Mouse (Mus musculus) CD4-positive, CD25-positive, alpha-beta regulatory T cell, adult 4 months (primary cell): ENCODE data around the gene Ddb2. TPM values are rescaled to one million over a fixed set of nuclear protein-coding genes. Genes with fewer than 3 reads are reported as not detected.

ENCODE experiments used
- ATAC-seq: one replicate; pipeline ENCODE4 v1.8.0; 2017
- polyA plus RNA-seq, 2 experiments: library from polyadenylated mRNA; unstranded; fragments of 100-300 nt; shearing (Covaris generic); gene quantifications; one replicate each; pipeline ENCODE4 v1.2.1; 2017

Ddb2 gene
- polyA plus RNA-seq, 2 experiments from 2014 or later = 79.4 to 79.5 TPM

- peak; percentile 60 for ATAC-seq
Observed at GRCm38 (mm10) chr2:91183711-91184405, 52.9 kb downstream of the Ddb2 start, which contains the start of gene Madd. Madd (minus strand) TSS chr2:91183837.

GRCm38 (mm10) chr2:91183148-91183513, 53.7 kb downstream of the Ddb2 start:
- ATAC-seq = peak; percentile 84

GRCm38 (mm10) chr2:91182405-91183147, 54.2 kb downstream of the Ddb2 start:
- ATAC-seq = peak; percentile 70

GRCm38 (mm10) chr2:91182016-91182404, 54.8 kb downstream of the Ddb2 start:
- peak; percentile 10 for ATAC-seq

GRCm38 (mm10) chr2:91180706-91181105, 56.1 kb downstream of the Ddb2 start:
- no peak for ATAC-seq

GRCm38 (mm10) chr2:91179825-91180224, 57.0 kb downstream of the Ddb2 start:
- no peak for ATAC-seq

- ATAC-seq = no peak
Observed at GRCm38 (mm10) chr2:91176234-91176633, 60.5 kb downstream of the Ddb2 start.

GRCm38 (mm10) chr2:91175490-91175889, 61.3 kb downstream of the Ddb2 start:
- ATAC-seq = no peak

- no peak for ATAC-seq
Observed at GRCm38 (mm10) chr2:91169587-91170322, 67.0 kb downstream of the Ddb2 start.

GRCm38 (mm10) chr2:91167629-91168028, 69.2 kb downstream of the Ddb2 start:
- no peak for ATAC-seq

- no peak for ATAC-seq
Observed at GRCm38 (mm10) chr2:91164991-91165390, 71.8 kb downstream of the Ddb2 start.

- ATAC-seq = no peak
Observed at GRCm38 (mm10) chr2:91163532-91163931, 73.2 kb downstream of the Ddb2 start.

GRCm38 (mm10) chr2:91162952-91163351, 73.8 kb downstream of the Ddb2 start:
- ATAC-seq = no peak

Other genes with a start within 250 kb of the Ddb2 start
- gene Rapsn, start 201.4 kb downstream of the Ddb2 start, polyA plus RNA-seq = 1 to 10 TPM; 5.4 to 7.7 TPM
- 100 to 1,000 TPM; 198 to 201 TPM for gene Psmc3, start 183.0 kb downstream of the Ddb2 start, polyA plus RNA-seq
- gene Slc39a13, start 166.6 kb downstream of the Ddb2 start, polyA plus RNA-seq = 10 to 100 TPM; 33.1 to 55.2 TPM
- gene Spi1, start 154.6 kb downstream of the Ddb2 start, polyA plus RNA-seq = under 1 TPM in 1 of 2 experiments, not detected in 1; 0.49 TPM
- not detected for gene Mybpc3, start 118.8 kb downstream of the Ddb2 start, polyA plus RNA-seq
- 10 to 100 TPM; 58.7 to 84.7 TPM for gene Madd, start 53.1 kb downstream of the Ddb2 start, polyA plus RNA-seq
- gene Nr1h3, start 34.1 kb downstream of the Ddb2 start, polyA plus RNA-seq = 1 to 10 TPM; 1.4 to 1.8 TPM
- gene Acp2, start 34.1 kb downstream of the Ddb2 start, polyA plus RNA-seq = 10 to 100 TPM; 17.9 to 25.7 TPM
- 1 to 10 TPM in 1 of 2 experiments, under 1 TPM in 1; 0.69 to 1.4 TPM for gene Pacsin3, start 19.0 kb upstream of the Ddb2 start, polyA plus RNA-seq
- gene Arfgap2, start 28.0 kb upstream of the Ddb2 start, polyA plus RNA-seq = 100 to 1,000 TPM in 1 of 2 experiments, 10 to 100 TPM in 1; 87.2 to 143 TPM
- gene 1110051M20Rik, start 207.7 kb upstream of the Ddb2 start, polyA plus RNA-seq = 10 to 100 TPM; 40.3 to 55.7 TPM
- under 1 TPM; 0.10 to 0.19 TPM for gene Lrp4, start 220.5 kb upstream of the Ddb2 start, polyA plus RNA-seq